Mouse (Mus musculus): ENCODE data around the gene Lrtm1. TPM values are rescaled to one million over a fixed set of nuclear protein-coding genes. Genes with fewer than 3 reads are reported as not detected.
A peak's percentile ranks its signal among the peaks of the same experiment; 100 is the strongest.

Lrtm1 gene
- not detected in 2 replicates for polyA plus RNA-seq (2016; fragmentation: Nextera tagmentation; extraction: Ambion mirVana)

GRCm38 (mm10) chr14:29017883-29018282 is at the start of gene Lrtm1:
TSS of gene Lrtm1 (plus strand) at chr14:29018208.
- H3K4me3 ChIP-seq, result no peak within 1 kb of the TSS

GRCm38 (mm10) chr14:28969247-28969646 is 48.8 kb upstream of the Lrtm1 start:
- H3K9me3 ChIP-seq (replicated peaks), result no peaks in the 10 kb centered on the region
- H3K4me3 ChIP-seq, result no peak overlapping the region
- DNase-seq (ENCODE audit: low spot score), result no peak
- H3K27me3 ChIP-seq (ENCODE audit: low read depth, poor library complexity, severe bottlenecking), result no peaks in the 10 kb centered on the region
- WGBS, result over 99% methylated on average over 4 of the region's 4 CpGs
- H3K36me3 ChIP-seq, result no peaks in the 10 kb centered on the region
- H3K4me1 ChIP-seq, result peaks cover 42% of the 10 kb centered on the region
- no peak overlapping the region for H3K27ac ChIP-seq

More at GRCm38 (mm10) chr14:29017883-29018282, at the start of gene Lrtm1:
- WGBS, result 13% methylated on average over 5 of the region's 5 CpGs
- Histone ChIP-seq H3K27me3 (ENCODE audit: low read depth, poor library complexity, severe bottlenecking) (0 out of 2 replicates have a peak, but pooled peaks cover 6% of the 10 kb centered on the region), H3K4me1 (peaks cover 36% of the 10 kb centered on the region), H3K9me3 (replicated peaks) (no peaks in the 10 kb centered on the region), H3K36me3 (no peaks in the 10 kb centered on the region), H3K27ac (peak within 1 kb of the TSS; percentile 39; the same call in 1 of the 2 replicates)
- DNase-seq (ENCODE audit: low spot score), result peak; percentile 56

- H3K4me1 ChIP-seq, result peaks cover 43% of the 10 kb centered on the region
- peak; percentile 72 for DNase-seq (ENCODE audit: low spot score)
- no peaks in the 10 kb centered on the region for H3K36me3 ChIP-seq
- peak overlapping the region; percentile 86 for H3K27ac ChIP-seq
- 16% methylated on average over 5 of the region's 5 CpGs for WGBS
- H3K4me3 ChIP-seq, result 0 out of 2 replicates have a peak overlapping the region, but pooled peaks have one; percentile 6
- no peaks in the 10 kb centered on the region for H3K9me3 ChIP-seq (replicated peaks)
- no peaks in the 10 kb centered on the region for H3K27me3 ChIP-seq (ENCODE audit: low read depth, poor library complexity, severe bottlenecking)
Observed at GRCm38 (mm10) chr14:28972620-28973019, 45.4 kb upstream of the Lrtm1 start.

GRCm38 (mm10) chr14:28979230-28979629 is 38.8 kb upstream of the Lrtm1 start:
- Histone ChIP-seq H3K36me3 (no peaks in the 10 kb centered on the region), H3K4me1 (peaks cover 20% of the 10 kb centered on the region), H3K9me3 (replicated peaks) (no peaks in the 10 kb centered on the region), H3K27me3 (ENCODE audit: low read depth, poor library complexity, severe bottlenecking) (no peaks in the 10 kb centered on the region), H3K27ac (no peak overlapping the region), H3K4me3 (no peak overlapping the region)
- 93% methylated on average over 2 of the region's 2 CpGs for WGBS
- no peak for DNase-seq (ENCODE audit: low spot score)

- Histone ChIP-seq H3K27me3 (ENCODE audit: low read depth, poor library complexity, severe bottlenecking) (no peaks in the 10 kb centered on the region), H3K27ac (peak overlapping the region; percentile 74), H3K4me3 (no peak overlapping the region), H3K4me1 (peaks cover 16% of the 10 kb centered on the region), H3K36me3 (no peaks in the 10 kb centered on the region), H3K9me3 (replicated peaks) (no peaks in the 10 kb centered on the region)
- DNase-seq (ENCODE audit: low spot score), result peak; percentile 53
- 47% methylated on average over 3 of the region's 3 CpGs for WGBS
Observed at GRCm38 (mm10) chr14:28980482-28980881, 37.5 kb upstream of the Lrtm1 start.

GRCm38 (mm10) chr14:28984276-28984675 is 33.7 kb upstream of the Lrtm1 start:
- WGBS, result 81% methylated on average over 2 of the region's 2 CpGs

GRCm38 (mm10) chr14:28988211-28988900 is 29.7 kb upstream of the Lrtm1 start:
- Histone ChIP-seq H3K4me3 (no peak overlapping the region), H3K36me3 (no peaks in the 10 kb centered on the region), H3K27ac (no peak overlapping the region), H3K27me3 (ENCODE audit: low read depth, poor library complexity, severe bottlenecking) (no peaks in the 10 kb centered on the region), H3K4me1 (no peaks in the 10 kb centered on the region), H3K9me3 (replicated peaks) (no peaks in the 10 kb centered on the region)
- WGBS, result 87% methylated on average over 7 of the region's 7 CpGs
- no peak for DNase-seq (ENCODE audit: low spot score)

More at GRCm38 (mm10) chr14:28984276-28984675, 33.7 kb upstream of the Lrtm1 start:
- Histone ChIP-seq H3K27me3 (ENCODE audit: low read depth, poor library complexity, severe bottlenecking) (no peaks in the 10 kb centered on the region), H3K4me3 (no peak overlapping the region), H3K36me3 (no peaks in the 10 kb centered on the region), H3K4me1 (peaks cover 16% of the 10 kb centered on the region), H3K27ac (no peak overlapping the region), H3K9me3 (replicated peaks) (no peaks in the 10 kb centered on the region)
- DNase-seq (ENCODE audit: low spot score), result no peak

GRCm38 (mm10) chr14:28996569-28996968 is 21.4 kb upstream of the Lrtm1 start:
- WGBS, result 95% methylated on average over 3 of the region's 3 CpGs
- Histone ChIP-seq H3K9me3 (replicated peaks) (no peaks in the 10 kb centered on the region), H3K27ac (no peak overlapping the region), H3K27me3 (ENCODE audit: low read depth, poor library complexity, severe bottlenecking) (no peaks in the 10 kb centered on the region), H3K4me3 (no peak overlapping the region), H3K36me3 (no peaks in the 10 kb centered on the region), H3K4me1 (peaks cover 8% of the 10 kb centered on the region; the same call in 1 of the 2 replicates)
- DNase-seq (ENCODE audit: low spot score), result no peak

- no peak overlapping the region for H3K27ac ChIP-seq
- WGBS, result 85% methylated on average over 5 of the region's 5 CpGs
- no peaks in the 10 kb centered on the region for H3K9me3 ChIP-seq (replicated peaks)
- no peak overlapping the region for H3K4me3 ChIP-seq
- no peaks in the 10 kb centered on the region for H3K36me3 ChIP-seq
- no peaks in the 10 kb centered on the region for H3K27me3 ChIP-seq (ENCODE audit: low read depth, poor library complexity, severe bottlenecking)
- DNase-seq (ENCODE audit: low spot score), result no peak
- H3K4me1 ChIP-seq, result peaks cover 8% of the 10 kb centered on the region
Observed at GRCm38 (mm10) chr14:29005228-29005840, 12.7 kb upstream of the Lrtm1 start.

GRCm38 (mm10) chr14:29009644-29010043 is 8.4 kb upstream of the Lrtm1 start:
- Histone ChIP-seq H3K9me3 (replicated peaks) (no peaks in the 10 kb centered on the region), H3K4me3 (no peak overlapping the region), H3K4me1 (peaks cover 8% of the 10 kb centered on the region), H3K27me3 (ENCODE audit: low read depth, poor library complexity, severe bottlenecking) (no peaks in the 10 kb centered on the region), H3K36me3 (no peaks in the 10 kb centered on the region), H3K27ac (no peak overlapping the region)
- WGBS, result 92% methylated on average over 4 of the region's 4 CpGs
- no peak for DNase-seq (ENCODE audit: low spot score)

- Histone ChIP-seq H3K4me3 (no peak overlapping the region), H3K36me3 (no peaks in the 10 kb centered on the region), H3K27ac (no peak overlapping the region), H3K27me3 (ENCODE audit: low read depth, poor library complexity, severe bottlenecking) (no peaks in the 10 kb centered on the region), H3K4me1 (peaks cover 30% of the 10 kb centered on the region), H3K9me3 (replicated peaks) (no peaks in the 10 kb centered on the region)
- 92% methylated on average over 3 of the region's 3 CpGs for WGBS
- no peak for DNase-seq (ENCODE audit: low spot score)
Observed at GRCm38 (mm10) chr14:29013161-29013560, 4.8 kb upstream of the Lrtm1 start.

GRCm38 (mm10) chr14:29014680-29015079 is 3.3 kb upstream of the Lrtm1 start:
- peaks cover 36% of the 10 kb centered on the region for H3K4me1 ChIP-seq
- WGBS, result 94% methylated on average over 2 of the region's 2 CpGs
- H3K4me3 ChIP-seq, result no peak overlapping the region
- H3K9me3 ChIP-seq (replicated peaks), result no peaks in the 10 kb centered on the region
- no peaks in the 10 kb centered on the region for H3K36me3 ChIP-seq
- no peak for DNase-seq (ENCODE audit: low spot score)
- no peak overlapping the region for H3K27ac ChIP-seq
- no peaks in the 10 kb centered on the region for H3K27me3 ChIP-seq (ENCODE audit: low read depth, poor library complexity, severe bottlenecking)

- H3K4me3 ChIP-seq, result no peak overlapping the region
- H3K36me3 ChIP-seq, result no peaks in the 10 kb centered on the region
- no peaks in the 10 kb centered on the region for H3K27me3 ChIP-seq (ENCODE audit: low read depth, poor library complexity, severe bottlenecking)
- H3K27ac ChIP-seq, result peak overlapping the region; percentile 37
- H3K4me1 ChIP-seq, result peaks cover 36% of the 10 kb centered on the region
- no peak for DNase-seq (ENCODE audit: low spot score)
- H3K9me3 ChIP-seq (replicated peaks), result no peaks in the 10 kb centered on the region
- 11% methylated on average over 5 of the region's 5 CpGs for WGBS
Observed at GRCm38 (mm10) chr14:29015896-29016295, 2.1 kb upstream of the Lrtm1 start.

All from limb, embryonic 10.5 days (tissue).